Mouse (Mus musculus) G1E (cell line): Measurements from ENCODE around the gene Gm11639. TPM values are rescaled to one million over a fixed set of nuclear protein-coding genes. Genes with fewer than 3 reads are reported as not detected.

Experiments used
- ATAC-seq: 2 replicates; pipeline ENCODE4 v1.8.0; 2016; ENCODE audit warnings: mild to moderate bottlenecking; ENCODE audit not compliant: insufficient number of reproducible peaks, poor library complexity, low FRiP score, severe bottlenecking; ENCODE audit errors: extremely low read depth
- DNase-seq: peaks from one replicate; pipeline ENCODE4 v3.0.0; 2012; ENCODE audit warnings: low spot score
- H3K27me3 ChIP-seq: 2 replicates; pipeline ENCODE4 v1.6.1; 2012; ENCODE audit warnings: mild to moderate bottlenecking, low read length, inconsistent platforms; ENCODE audit not compliant: insufficient read depth
- H3K36me3 ChIP-seq: replicated peaks from 2 replicates; pipeline ENCODE3; 2012; ENCODE audit warnings: mild to moderate bottlenecking, inconsistent platforms
- H3K4me1 ChIP-seq: 2 replicates; pipeline ENCODE4 v1.6.1; 2012; ENCODE audit warnings: low read depth, low read length, inconsistent platforms, mixed read lengths; ENCODE audit not compliant: insufficient read depth
- H3K4me3 ChIP-seq: 2 replicates; pipeline ENCODE4 v1.5.1; 2012; ENCODE audit warnings: low read depth, mild to moderate bottlenecking, inconsistent platforms, low read length, moderate library complexity, mixed read lengths
- H3K9me3 ChIP-seq: replicated peaks from 2 replicates; pipeline ENCODE4 v1.6.1; 2012; ENCODE audit warnings: inconsistent platforms
- CTCF ChIP-seq: IDR thresholded peaks from 2 replicates; pipeline ENCODE4 v1.5.1; 2012; ENCODE audit warnings: low read depth, low read length, inconsistent platforms, mixed read lengths
- GATA1 ChIP-seq: IDR thresholded peaks from 2 replicates; pipeline ENCODE4 v1.6.1; 2012; ENCODE audit warnings: borderline replicate concordance, low read length, inconsistent platforms, mixed read lengths
- GATA2 ChIP-seq: IDR thresholded peaks from 2 replicates; pipeline ENCODE4 v1.6.1; 2012; ENCODE audit warnings: low read depth, low read length, inconsistent platforms, borderline replicate concordance
- POLR2AphosphoS5 ChIP-seq: IDR thresholded peaks from 2 replicates; pipeline ENCODE4 v1.6.1; 2012; ENCODE audit warnings: low read depth, low read length, inconsistent platforms; ENCODE audit not compliant: insufficient replicate concordance
- TAL1 ChIP-seq: conservative IDR thresholded peaks from 2 replicates; pipeline ENCODE4 v1.6.1; 2012; ENCODE audit warnings: low read depth, low read length, inconsistent platforms, mixed read lengths
- polyA plus RNA-seq: library from polyadenylated mRNA; stranded (reverse); fragments of >175 nt; gene quantifications from 2 replicates; pipeline ENCODE4 v1.2.3, GENCODE M21; 2012
- total RNA-seq, 2 experiments: library from RNA; stranded (forward) in 1 of 2; stranded (reverse) in 1 of 2; fragments of 200-1000 nt in 1 of 2; fragments of >200 nt in 1 of 2; fragmentation: Nextera tagmentation in 1 of 2; gene quantifications; 2 replicates each; pipeline ENCODE4 v1.2.3; 2014 to 2017

The Gm11639 gene
- total and polyA plus RNA-seq, 3 experiments: under 0.01 TPM; not detected in 2

DNA sequence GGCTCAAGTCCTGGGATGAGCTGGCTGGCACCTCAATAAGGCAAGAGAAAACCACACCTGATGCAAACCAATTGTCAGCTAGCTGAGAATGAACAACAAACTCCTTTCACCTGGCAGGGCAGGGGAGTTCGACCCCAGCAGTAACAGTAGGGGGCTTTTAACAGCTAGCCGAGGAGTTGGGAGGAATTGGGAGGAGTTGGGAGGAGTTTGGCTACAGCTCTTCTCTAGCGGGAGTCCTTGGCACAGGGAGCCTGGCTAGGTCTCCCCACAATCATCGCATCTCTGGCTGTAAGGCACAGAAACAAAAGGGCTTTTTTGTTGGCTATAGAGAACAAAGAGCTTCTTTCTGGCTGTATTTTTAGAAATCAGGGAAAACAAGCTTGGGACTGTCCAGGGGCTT, 285.8 kb downstream of the Gm11639 start:
- Histone ChIP-seq H3K4me1 (no peaks in the 10 kb centered on the region), H3K4me3 (no peak overlapping the region), H3K36me3 (no peaks in the 10 kb centered on the region), H3K9me3 (no peaks in the 10 kb centered on the region), H3K27me3 (peaks cover 4% of the 10 kb centered on the region)
- ATAC-seq (no peak), DNase-seq (no peak)
- no peak for TF ChIP-seq GATA2
- no peak for TF ChIP-seq POLR2AphosphoS5
- no peak for TF ChIP-seq CTCF
- TF ChIP-seq TAL1: no peak
- no peak for TF ChIP-seq GATA1

DNA sequence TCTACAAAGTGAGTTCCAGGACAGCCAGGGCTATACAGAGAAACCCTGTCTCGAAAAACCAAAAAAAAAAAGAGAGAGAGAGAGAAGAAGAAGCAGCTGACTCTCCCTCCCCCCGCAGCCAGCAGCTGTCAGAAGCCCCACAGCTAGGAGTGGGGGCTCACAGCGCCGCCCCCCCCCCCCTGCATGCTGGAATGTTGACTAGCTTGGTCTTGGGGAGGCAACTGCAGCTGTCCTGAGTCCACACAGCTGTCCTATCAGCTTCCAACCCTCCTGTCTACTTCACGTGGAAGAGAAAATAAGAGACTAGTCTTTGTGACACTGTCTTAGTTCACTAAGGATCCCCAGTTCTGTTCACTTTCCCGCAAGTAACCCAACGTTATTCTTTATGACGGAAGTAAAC, 287.0 kb downstream of the Gm11639 start:
- ATAC-seq: no peak
- no peak for DNase-seq
- TF ChIP-seq CTCF (no peak), TAL1 (no peak), GATA1 (no peak), GATA2 (no peak), POLR2AphosphoS5 (no peak)
- no peaks in the 10 kb centered on the region for H3K4me1 ChIP-seq
- H3K36me3 ChIP-seq: no peaks in the 10 kb centered on the region
- H3K4me3 ChIP-seq: no peak overlapping the region
- H3K27me3 ChIP-seq: peaks cover 4% of the 10 kb centered on the region
- no peaks in the 10 kb centered on the region for H3K9me3 ChIP-seq

- no peaks in the 10 kb centered on the region for H3K36me3 ChIP-seq
- peaks cover 7% of the 10 kb centered on the region for H3K4me1 ChIP-seq
- ATAC-seq: no peak
- peaks cover 7% of the 10 kb centered on the region for H3K27me3 ChIP-seq
- H3K9me3 ChIP-seq: no peaks in the 10 kb centered on the region
- TF ChIP-seq TAL1: no peak
- no peak for TF ChIP-seq CTCF
- no peak for TF ChIP-seq POLR2AphosphoS5
- TF ChIP-seq GATA1: no peak
- TF ChIP-seq GATA2: no peak
- no peak overlapping the region for H3K4me3 ChIP-seq
- DNase-seq: no peak
These were observed 292.5 kb downstream of the Gm11639 start for GRCm38 (mm10) chr11:104977976-104978375.

DNA sequence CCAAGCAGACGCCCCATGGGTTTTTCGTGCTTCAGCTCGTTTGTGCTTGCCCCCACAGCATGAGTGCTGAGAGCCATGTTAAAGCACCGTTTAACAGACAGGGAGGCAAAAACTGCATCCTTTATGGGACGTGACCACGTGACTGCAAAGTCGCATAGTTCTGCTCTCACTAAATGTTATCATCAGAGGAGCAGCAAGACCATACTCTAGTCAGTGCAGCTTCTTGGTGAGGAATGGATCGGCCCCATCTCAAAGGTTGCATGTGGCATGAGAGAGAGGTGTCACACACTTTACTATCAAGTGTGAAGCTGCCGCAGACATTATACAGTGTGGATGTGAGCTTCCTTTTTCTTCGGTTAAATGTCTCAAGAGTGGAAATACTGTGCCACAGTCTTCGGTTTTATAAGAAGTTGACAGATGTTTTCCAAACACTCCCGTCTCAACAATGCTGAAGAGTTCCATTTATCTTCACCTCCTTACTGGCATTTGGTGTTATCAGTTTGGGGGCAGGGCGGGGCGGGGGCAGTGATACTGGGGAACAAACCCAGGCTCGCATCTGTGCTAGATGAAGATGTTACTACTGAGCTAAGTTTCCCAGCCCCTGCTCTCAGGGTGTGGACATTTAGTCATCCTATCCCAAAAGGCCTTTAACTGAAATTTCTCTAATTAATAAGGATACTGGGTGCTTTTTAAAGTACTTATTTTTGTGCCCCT, 296.0 kb downstream of the Gm11639 start:
- Histone ChIP-seq H3K9me3 (no peaks in the 10 kb centered on the region), H3K27me3 (peaks cover 7% of the 10 kb centered on the region), H3K4me1 (peaks cover 7% of the 10 kb centered on the region), H3K36me3 (no peaks in the 10 kb centered on the region), H3K4me3 (no peak overlapping the region)
- ATAC-seq (peak; percentile 15; the same call in 1 of the 2 replicates), DNase-seq (no peak)
- TF ChIP-seq TAL1: no peak
- TF ChIP-seq CTCF: no peak
- no peak for TF ChIP-seq POLR2AphosphoS5
- TF ChIP-seq GATA1: no peak
- no peak for TF ChIP-seq GATA2

GRCm38 (mm10) chr11:105009232-105009631, 323.7 kb downstream of the Gm11639 start:
- peaks cover 7% of the 10 kb centered on the region; the same call in 1 of the 2 replicates for H3K27me3 ChIP-seq
- ATAC-seq (no peak), DNase-seq (no peak)
- no peaks in the 10 kb centered on the region for H3K36me3 ChIP-seq
- H3K4me1 ChIP-seq: no peaks in the 10 kb centered on the region
- TF ChIP-seq GATA2 (no peak), GATA1 (no peak), TAL1 (no peak), POLR2AphosphoS5 (no peak), CTCF (no peak)
- no peaks in the 10 kb centered on the region for H3K9me3 ChIP-seq
- H3K4me3 ChIP-seq: no peak overlapping the region

DNA sequence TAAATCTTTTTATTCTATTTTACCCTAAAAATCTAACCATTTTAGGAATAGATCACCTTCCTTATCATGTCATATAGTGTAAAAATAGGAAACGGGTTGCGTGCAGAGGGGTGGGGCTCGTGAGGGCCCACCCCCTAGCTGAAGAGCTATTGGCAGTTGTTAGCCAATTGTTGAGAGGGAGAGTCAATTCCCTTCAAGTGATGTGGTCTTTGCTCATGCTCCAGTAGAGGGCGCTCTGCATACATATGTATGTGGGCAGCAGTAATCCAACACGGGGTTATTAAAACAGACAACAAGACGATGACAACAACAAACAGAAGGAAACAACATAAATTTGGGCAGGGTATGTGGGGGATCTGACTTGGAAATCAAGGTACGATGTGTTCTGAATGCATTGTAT, 335.6 kb downstream of the Gm11639 start:
- Histone ChIP-seq H3K36me3 (no peaks in the 10 kb centered on the region), H3K27me3 (peaks cover 6% of the 10 kb centered on the region), H3K9me3 (no peaks in the 10 kb centered on the region), H3K4me3 (no peak overlapping the region), H3K4me1 (peaks cover 4% of the 10 kb centered on the region)
- ATAC-seq (peak; percentile 78), DNase-seq (peak; percentile 6)
- no peak for TF ChIP-seq TAL1
- no peak for TF ChIP-seq GATA1
- TF ChIP-seq CTCF: peak; percentile 11; the same call in 1 of the 2 replicates
